Mouse (Mus musculus) liver, adult 2 months (tissue): Measurements from ENCODE around the gene Dync1i1. TPM values are rescaled to one million over a fixed set of nuclear protein-coding genes. Genes with fewer than 3 reads are reported as not detected.

Experiments used
- DNase-seq: peaks from one replicate; pipeline ENCODE4 v3.0.0-alpha.2; 2011; ENCODE audit warnings: low read depth, low spot score; ENCODE audit errors: extremely low read depth
- H3K27ac ChIP-seq: fragments of 200-500 bp; replicated peaks from 2 replicates; pipeline ENCODE4 v1.5.1; 2012; ENCODE audit warnings: low read depth, mild to moderate bottlenecking, control low read depth, inconsistent platforms, low read length; ENCODE audit not compliant: insufficient read depth
- H3K27me3 ChIP-seq: fragments of 200-500 bp; 2 replicates; pipeline ENCODE4 v1.6.1; 2012; ENCODE audit warnings: mild to moderate bottlenecking, moderate library complexity, low read length, inconsistent platforms; ENCODE audit not compliant: control insufficient read depth, insufficient read depth
- H3K36me3 ChIP-seq: fragments of 200-500 bp; 2 replicates; pipeline ENCODE4 v1.6.1; 2012; ENCODE audit warnings: low read length, inconsistent platforms; ENCODE audit not compliant: control insufficient read depth, insufficient read depth
- H3K4me1 ChIP-seq: fragments of 200-500 bp; 2 replicates; pipeline ENCODE4 v1.6.1; 2011; ENCODE audit warnings: low read length; ENCODE audit not compliant: control insufficient read depth, insufficient read depth
- H3K4me3 ChIP-seq: fragments of 200-500 bp; 2 replicates; pipeline ENCODE4 v1.5.1; 2011; ENCODE audit warnings: low read depth, mild to moderate bottlenecking, control low read depth, low read length, moderate library complexity; ENCODE audit not compliant: insufficient read depth
- H3K79me2 ChIP-seq: fragments of 200-500 bp; 2 replicates; pipeline ENCODE4 v1.6.1; 2012; ENCODE audit warnings: inconsistent platforms, mild to moderate bottlenecking, low read length, moderate library complexity; ENCODE audit not compliant: control insufficient read depth, insufficient read depth
- H3K9ac ChIP-seq: fragments of 200-500 bp; 2 replicates; pipeline ENCODE4 v1.6.1; 2012; ENCODE audit warnings: low read depth, mild to moderate bottlenecking, control low read depth, inconsistent platforms, low read length
- CTCF ChIP-seq: fragments of 200-500 bp; IDR thresholded peaks from 2 replicates; pipeline ENCODE4 v1.5.1; 2011; ENCODE audit warnings: low read depth, low read length, control low read depth
- POLR2A ChIP-seq: fragments of 200-500 bp; IDR thresholded peaks from 2 replicates; pipeline ENCODE4 v1.6.1; 2011; ENCODE audit warnings: low read length, control low read depth; ENCODE audit not compliant: insufficient read depth; ENCODE audit errors: extremely low read depth
- WGBS: fragments of 180-500 bp; shearing (Covaris S2); methylation state at CpG from one replicate; pipeline ENCODE4 v1.1.7; 2018; 5-methylcytosine and 5-hydroxymethylcytosine counted together
- polyA plus RNA-seq: library from polyadenylated mRNA; depleted of rRNA; stranded (reverse); fragments of >200 nt; gene quantifications from 2 replicates; pipeline ENCODE4 v1.2.3, GENCODE M21; 2012
- total RNA-seq: library from RNA; depleted of rRNA; stranded (reverse); fragments of >200 nt; gene quantifications from 2 replicates; pipeline ENCODE4 v1.2.3, GENCODE M21; 2014

The Dync1i1 gene
- total and polyA plus RNA-seq, 2 experiments = not detected

GRCm38 (mm10) chr6:6038773-6039550 lies 313.5 kb downstream of the Dync1i1 start:
- Histone ChIP-seq H3K4me3 (no peak overlapping the region), H3K9ac (no peak overlapping the region), H3K27me3 (no peaks in the 10 kb centered on the region), H3K36me3 (peaks cover 39% of the 10 kb centered on the region), H3K79me2 (no peaks in the 10 kb centered on the region), H3K4me1 (no peaks in the 10 kb centered on the region), H3K27ac (no peak overlapping the region)
- no peak for DNase-seq
- TF ChIP-seq CTCF (no peak), POLR2A (no peak)
- WGBS = 81% methylated on average over 18 of the region's 18 CpGs

- H3K79me2 ChIP-seq = no peaks in the 10 kb centered on the region
- DNase-seq = peak; percentile 23
- no peak overlapping the region for H3K4me3 ChIP-seq
- no peaks in the 10 kb centered on the region for H3K27me3 ChIP-seq
- 50% methylated on average over 12 of the region's 12 CpGs for WGBS
- no peaks in the 10 kb centered on the region for H3K4me1 ChIP-seq
- no peak overlapping the region for H3K9ac ChIP-seq
- peaks cover 54% of the 10 kb centered on the region for H3K36me3 ChIP-seq
- TF ChIP-seq POLR2A (no peak), CTCF (no peak)
- no peak overlapping the region for H3K27ac ChIP-seq
These were observed 321.4 kb downstream of the Dync1i1 start for GRCm38 (mm10) chr6:6046729-6047424.

GRCm38 (mm10) chr6:6052696-6053095 lies 327.3 kb downstream of the Dync1i1 start:
- H3K79me2 ChIP-seq = no peaks in the 10 kb centered on the region
- no peaks in the 10 kb centered on the region for H3K27me3 ChIP-seq
- no peaks in the 10 kb centered on the region for H3K4me1 ChIP-seq
- WGBS = 84% methylated on average over 11 of the region's 11 CpGs
- TF ChIP-seq CTCF (no peak), POLR2A (no peak)
- H3K27ac ChIP-seq = no peak overlapping the region
- no peak for DNase-seq
- H3K9ac ChIP-seq = no peak overlapping the region
- H3K36me3 ChIP-seq = peaks cover 44% of the 10 kb centered on the region
- H3K4me3 ChIP-seq = no peak overlapping the region

- TF ChIP-seq POLR2A = no peak
- no peak for TF ChIP-seq CTCF
These were observed 328.5 kb downstream of the Dync1i1 start for GRCm38 (mm10) chr6:6053946-6054345.

GRCm38 (mm10) chr6:6058548-6058947 lies 333.1 kb downstream of the Dync1i1 start:
- Histone ChIP-seq H3K79me2 (no peaks in the 10 kb centered on the region; the same call in 1 of the 2 replicates), H3K36me3 (peaks cover 25% of the 10 kb centered on the region), H3K4me1 (no peaks in the 10 kb centered on the region), H3K27ac (no peak overlapping the region), H3K4me3 (no peak overlapping the region), H3K27me3 (no peaks in the 10 kb centered on the region), H3K9ac (no peak overlapping the region)
- DNase-seq = no peak
- WGBS = 88% methylated on average over 3 of the region's 3 CpGs
- TF ChIP-seq CTCF (no peak), POLR2A (no peak)

More at GRCm38 (mm10) chr6:6053946-6054345, 328.5 kb downstream of the Dync1i1 start:
- Histone ChIP-seq H3K79me2 (no peaks in the 10 kb centered on the region; the same call in 1 of the 2 replicates), H3K27me3 (no peaks in the 10 kb centered on the region), H3K36me3 (peaks cover 42% of the 10 kb centered on the region), H3K9ac (no peak overlapping the region), H3K4me3 (no peak overlapping the region), H3K4me1 (no peaks in the 10 kb centered on the region), H3K27ac (no peak overlapping the region)
- WGBS = 77% methylated on average over 3 of the region's 3 CpGs
- no peak for DNase-seq

- WGBS = 95% methylated on average over 6 of the region's 6 CpGs
- Histone ChIP-seq H3K4me1 (no peaks in the 10 kb centered on the region; the same call in 1 of the 2 replicates), H3K4me3 (no peak overlapping the region), H3K27me3 (no peaks in the 10 kb centered on the region), H3K9ac (no peak overlapping the region), H3K27ac (no peak overlapping the region), H3K79me2 (peaks cover 7% of the 10 kb centered on the region; the same call in 1 of the 2 replicates), H3K36me3 (peaks cover 60% of the 10 kb centered on the region)
- DNase-seq = no peak
- TF ChIP-seq CTCF (no peak), POLR2A (no peak)
These were observed 341.8 kb downstream of the Dync1i1 start for GRCm38 (mm10) chr6:6067201-6067600.
